Mouse (Mus musculus) erythroblast, adult 5-6 weeks (primary cell): ENCODE results near the gene Plxna2. TPM values are rescaled to one million over a fixed set of nuclear protein-coding genes. Genes with fewer than 3 reads are reported as not detected.

ENCODE experiments used
- ATAC-seq: replicated peaks from 2 replicates; pipeline ENCODE4 v1.8.0; 2016; ENCODE audit warnings: moderate number of reproducible peaks, mild to moderate bottlenecking, moderate TSS enrichment, inconsistent platforms; ENCODE audit not compliant: poor library complexity, low FRiP score, severe bottlenecking
- total RNA-seq, 2 experiments: library from RNA; stranded (forward) in 1 of 2; stranded (reverse) in 1 of 2; fragments of 150-400 nt in 1 of 2; fragments of 200-764, 138-1000 nt in 1 of 2; gene quantifications; 2 replicates each; pipeline versions ENCODE4 v1.2.3 to v1.2.4; 2015 to 2017; ENCODE audit warnings: low replicate concordance in 2 of 2

Plxna2 gene
- total RNA-seq, 2 experiments from 2014 or later: 0.09 to 1.3 TPM

DNA sequence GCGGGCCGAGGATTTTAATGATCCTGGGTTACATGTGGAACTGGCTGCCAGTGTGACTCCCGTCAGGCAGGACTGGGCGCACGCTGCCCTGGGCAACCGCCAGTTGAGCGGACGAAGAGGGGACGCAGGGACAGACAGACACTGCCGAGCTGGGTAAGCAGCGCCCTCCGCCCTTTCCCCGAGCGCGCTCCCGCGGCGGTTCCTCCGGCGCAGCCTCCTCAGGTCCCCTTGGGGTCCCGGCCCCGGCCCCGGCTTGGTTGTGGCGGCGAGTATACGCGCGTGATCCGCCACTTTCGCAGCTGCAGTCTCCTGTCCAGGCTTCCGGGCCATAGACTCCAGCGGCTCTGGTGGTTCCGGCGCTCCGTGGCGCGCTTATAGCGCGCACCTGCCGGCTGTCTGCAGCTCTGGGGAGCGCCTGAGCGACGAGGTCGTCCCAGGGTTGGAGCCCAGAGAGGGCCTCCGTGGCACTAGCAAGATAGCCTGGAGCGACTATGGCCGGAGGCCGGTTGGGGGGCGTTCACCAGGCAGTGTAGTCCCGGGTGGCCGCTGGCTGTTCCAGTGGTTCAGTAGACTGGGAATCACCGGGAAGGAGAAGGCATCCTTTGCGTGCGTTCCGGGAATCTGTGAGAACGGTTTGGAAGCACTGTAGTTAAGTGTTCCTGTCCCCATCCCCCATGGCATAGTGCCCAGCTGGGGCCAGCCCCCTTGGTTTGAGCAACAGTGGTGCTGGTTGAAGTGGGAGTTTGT lies 2.4 kb downstream of the Plxna2 start:
- no peak for ATAC-seq

DNA sequence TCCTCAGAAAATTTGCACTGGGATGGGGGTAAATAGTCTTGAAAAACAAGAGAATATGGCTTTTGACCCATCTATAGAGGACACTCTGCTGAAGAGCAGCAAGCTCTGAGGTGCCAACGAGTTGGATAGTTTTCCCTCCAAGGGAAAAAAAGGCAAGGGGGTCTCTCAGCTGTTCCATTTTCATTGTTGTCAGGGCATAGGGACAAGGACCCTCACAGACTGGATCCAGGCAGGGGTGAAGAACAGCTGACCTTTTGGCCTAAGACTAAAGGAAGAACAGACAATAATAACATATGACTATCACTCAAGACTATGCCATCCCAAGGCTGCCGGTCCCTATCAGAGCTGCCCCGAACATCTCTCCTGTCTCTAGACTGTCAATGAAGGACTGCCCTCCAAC lies 4.2 kb downstream of the Plxna2 start:
- ATAC-seq: no peak

DNA sequence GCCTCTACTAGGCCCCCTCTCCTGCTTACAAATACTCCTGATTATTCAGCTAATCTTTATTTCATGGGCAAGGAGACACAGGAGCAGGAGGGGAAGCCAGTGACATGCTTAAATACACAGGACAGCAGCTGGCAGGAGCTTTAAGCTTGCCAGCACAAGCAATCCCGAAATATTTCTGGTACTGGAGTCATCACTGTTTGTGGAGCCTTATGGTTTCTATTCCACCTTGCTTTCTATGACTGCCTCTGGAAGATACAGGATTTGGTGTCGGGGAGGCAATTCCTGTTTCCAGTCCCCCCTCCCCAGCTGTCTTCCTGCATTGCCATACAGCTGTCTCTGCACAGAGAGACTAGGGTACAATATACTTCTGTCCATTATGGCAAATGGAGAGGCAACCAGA lies 4.7 kb downstream of the Plxna2 start:
- no peak for ATAC-seq

DNA sequence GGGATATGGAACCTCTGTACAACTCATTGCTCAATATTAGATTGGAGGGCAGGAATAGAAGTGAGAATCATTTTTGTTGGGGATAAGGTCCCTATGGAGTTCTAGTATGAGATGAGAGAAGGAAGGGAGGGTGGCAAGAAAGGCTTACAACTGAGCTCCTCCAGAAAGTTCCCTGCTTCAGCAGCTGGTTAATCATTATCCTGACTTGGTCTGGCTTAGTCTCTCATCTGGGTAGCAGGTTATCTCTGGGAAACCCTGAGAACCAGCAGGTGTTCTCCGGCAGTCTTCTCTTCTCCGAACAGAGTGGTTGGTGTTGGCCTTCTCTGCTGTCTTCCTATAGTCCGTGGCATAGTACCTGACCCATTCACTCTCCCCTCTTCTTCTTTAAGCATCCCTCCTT lies 5.6 kb downstream of the Plxna2 start:
- no peak for ATAC-seq

DNA sequence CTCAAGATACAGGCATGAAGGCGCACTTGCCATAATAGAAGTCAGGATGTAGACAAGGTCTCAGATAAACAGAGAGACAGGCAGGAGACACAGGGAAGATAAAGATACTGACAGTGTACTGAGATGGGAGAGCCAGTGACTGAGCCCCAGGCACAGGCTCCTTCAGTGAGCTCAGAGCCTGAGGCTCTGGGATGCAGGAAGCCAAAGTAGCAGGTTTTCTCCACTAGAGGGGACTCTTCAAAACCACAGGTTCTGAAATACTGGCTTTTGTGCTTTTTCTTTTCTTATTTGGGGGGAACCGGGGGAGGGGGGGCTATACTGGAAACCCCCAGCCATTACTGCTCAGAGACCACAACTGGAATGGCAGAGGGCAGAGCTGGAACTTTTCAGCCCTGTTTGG lies 6.4 kb downstream of the Plxna2 start:
- ATAC-seq: no peak

DNA sequence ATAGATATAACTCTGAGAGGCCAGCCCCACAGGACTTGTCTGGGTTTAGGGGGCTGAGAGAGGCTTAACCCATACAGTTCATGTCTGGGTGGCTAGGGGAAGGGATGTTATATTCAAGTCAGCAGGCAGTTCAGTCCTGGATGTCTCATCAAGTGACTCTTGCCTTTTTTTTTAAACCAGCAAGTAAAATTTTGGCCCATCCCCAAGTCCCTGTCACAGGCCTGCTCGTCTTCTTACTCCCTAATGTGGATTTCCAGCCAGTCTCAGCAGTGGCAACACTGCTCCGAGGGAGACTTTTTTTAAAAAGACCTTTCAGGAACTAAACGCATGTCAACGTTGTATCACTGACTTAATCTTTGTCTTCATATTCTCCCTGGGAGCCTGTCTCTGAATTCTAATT lies 7.0 kb downstream of the Plxna2 start:
- ATAC-seq: no peak

DNA sequence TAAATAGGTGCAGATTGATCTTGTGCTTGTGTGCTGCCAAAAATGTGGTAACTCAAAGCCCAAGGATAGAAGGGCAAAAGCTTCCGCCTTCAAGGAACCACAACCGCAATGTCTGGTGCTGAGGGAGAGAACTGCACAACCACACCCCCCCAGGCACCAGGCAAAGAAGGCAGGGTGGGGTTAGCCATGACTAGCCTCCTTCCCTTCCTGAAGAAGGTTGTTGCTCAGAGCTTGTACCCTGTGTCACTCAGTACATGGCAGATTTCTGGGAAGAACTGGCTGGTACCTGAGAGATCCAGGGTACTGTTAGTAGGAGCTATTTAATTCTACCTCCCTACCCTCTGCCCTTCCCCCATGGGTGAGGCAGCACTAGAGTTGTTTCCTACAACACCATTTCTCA lies 8.1 kb downstream of the Plxna2 start:
- no peak for ATAC-seq

DNA sequence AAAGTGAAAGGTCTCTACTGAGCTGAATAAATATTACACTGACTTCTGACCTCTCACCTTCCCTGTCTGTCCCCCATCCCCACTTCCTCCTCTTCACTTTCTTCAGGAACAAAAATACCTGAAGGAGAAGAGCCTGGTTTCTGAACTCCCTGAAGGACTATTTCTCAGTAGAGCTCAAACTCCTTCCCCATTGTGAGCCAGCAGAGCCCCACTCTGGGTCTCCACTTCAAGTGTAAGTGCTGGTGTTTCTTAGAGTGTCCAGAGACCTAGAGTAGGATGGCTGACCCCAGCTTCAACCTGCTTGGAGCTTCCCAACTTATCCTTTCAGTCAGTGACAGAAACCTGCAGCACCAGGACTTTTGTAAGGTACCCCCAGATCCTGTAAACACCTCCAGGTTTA lies 9.3 kb downstream of the Plxna2 start:
- ATAC-seq: no peak

DNA sequence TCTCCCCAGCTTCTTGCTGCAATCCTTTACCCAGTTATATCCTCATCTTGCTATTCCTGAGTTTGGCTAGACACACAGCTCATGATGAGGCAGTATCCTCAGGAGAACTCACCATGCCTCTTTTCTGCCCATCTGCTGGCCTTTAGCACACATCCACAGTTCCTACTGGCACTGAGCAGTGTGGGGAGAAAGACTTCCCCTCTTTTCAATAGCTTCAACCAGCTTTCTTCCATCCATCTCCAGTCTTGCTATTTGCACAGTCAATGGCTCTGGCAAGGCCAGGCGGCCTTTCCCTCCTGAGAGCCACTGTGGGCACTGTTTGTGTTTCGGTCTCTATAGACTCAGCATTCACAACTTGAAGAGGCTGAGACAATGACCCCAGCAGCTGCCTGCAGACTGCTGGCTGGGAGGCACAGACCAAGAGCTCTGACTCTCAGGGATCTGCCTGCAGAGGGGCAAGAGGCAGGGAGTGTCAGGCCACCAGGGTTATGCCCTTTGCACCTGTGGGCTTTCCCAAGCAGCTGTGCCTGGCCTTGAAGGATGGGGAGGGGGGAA lies 11.2 kb downstream of the Plxna2 start:
- no peak for ATAC-seq

DNA sequence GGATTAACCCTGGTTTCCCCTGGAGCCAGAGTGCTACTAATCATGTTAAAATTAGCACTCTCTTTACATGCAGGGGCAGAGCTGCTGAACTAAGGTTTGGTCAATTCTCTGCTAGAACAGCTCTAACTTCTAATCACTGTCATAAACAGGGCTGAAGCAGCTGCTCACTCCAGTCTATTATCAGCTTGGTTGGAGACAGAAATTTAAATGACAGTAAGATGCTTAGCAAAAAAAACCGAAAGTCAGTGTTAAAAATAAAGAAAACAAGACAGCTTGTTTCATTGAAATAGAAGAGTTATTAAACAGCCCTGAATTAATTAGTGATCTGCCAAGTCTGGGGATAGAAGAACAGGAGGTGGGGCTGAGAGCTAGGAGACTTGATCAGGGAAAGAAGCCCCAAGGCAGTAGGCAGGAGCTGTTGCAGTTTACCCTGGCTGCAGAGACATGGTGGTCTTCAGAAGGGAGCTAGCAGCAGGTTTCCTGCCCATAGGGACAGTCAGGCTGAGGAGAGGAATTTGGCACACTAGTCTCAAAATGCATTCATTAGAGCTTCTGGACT lies 12.6 kb downstream of the Plxna2 start:
- no peak for ATAC-seq

DNA sequence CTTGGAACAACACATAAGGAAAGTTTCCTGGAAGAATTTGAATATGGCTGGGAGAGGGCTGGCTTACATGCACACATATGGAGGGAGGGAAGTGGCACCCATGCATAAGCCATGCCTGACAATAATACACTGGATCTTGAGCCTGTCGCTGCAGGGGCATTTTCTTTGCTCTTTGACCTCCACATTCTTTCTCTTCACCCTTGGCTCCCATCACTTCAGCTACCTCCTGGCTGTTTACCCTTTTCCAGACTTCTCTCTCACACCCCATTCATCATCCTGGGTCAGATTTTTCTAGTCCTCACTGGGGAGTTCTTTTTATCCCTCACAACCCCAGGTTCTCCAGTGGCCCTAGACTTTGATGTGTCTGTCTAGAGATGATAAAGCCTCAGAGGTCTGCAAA lies 13.6 kb downstream of the Plxna2 start:
- ATAC-seq: no peak

DNA sequence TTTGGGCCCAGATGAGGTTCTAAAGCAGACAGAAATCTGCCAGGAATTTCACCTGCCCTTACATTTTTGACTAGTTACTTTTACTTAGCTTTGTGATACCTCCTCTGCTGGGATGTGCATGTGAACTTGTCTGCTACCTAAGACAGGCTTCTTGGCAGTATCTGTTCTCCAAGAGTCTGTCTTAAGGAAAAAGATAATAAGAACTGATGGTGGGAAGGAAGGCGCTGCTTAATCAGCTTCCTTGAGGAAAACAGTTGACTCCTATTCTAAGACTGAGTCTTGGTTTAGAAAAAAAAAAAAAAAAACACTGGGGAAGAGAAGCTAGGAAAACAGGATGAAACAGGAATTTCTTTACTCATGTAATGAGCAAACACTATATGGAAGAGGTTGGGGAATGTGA lies 14.0 kb downstream of the Plxna2 start:
- ATAC-seq: no peak

DNA sequence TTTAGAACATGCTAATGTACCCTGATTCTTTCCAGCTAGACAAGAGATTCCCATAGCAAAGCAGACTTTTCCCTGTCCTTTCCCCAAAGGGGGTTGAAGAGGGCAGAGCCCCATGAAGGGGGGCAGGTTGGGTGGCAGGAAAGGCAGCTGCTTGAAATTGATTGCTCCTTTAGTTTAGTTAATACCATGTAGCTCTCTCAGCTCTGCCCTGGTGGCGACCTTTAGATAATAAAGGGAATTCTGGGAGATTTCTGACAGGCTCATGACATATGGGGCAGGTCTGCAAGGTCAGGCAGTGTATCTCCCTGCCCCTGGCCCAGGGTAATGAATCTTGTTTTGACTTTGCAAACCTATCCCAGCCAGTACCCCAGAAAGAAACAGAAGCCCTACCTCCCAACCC lies 17.4 kb downstream of the Plxna2 start:
- no peak for ATAC-seq

DNA sequence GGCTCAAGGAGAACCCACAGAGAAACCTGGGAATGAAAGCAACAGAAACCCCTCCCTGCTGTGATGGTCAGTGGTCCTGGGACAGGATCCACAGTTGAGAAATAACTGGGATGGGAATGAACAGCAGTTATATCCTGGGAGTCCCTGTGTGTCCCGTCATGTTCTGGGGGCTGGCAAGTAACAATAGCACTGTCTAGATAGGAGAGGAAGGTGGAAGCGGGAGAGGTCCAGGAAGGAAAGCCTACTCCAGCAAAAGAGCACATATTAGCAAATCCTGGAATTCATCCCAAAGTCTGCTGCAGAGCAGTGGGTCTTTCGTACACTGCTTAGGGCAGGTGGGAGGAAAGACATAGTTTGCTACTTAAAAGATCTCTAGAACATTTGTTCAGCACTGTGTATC lies 17.9 kb downstream of the Plxna2 start:
- no peak for ATAC-seq

DNA sequence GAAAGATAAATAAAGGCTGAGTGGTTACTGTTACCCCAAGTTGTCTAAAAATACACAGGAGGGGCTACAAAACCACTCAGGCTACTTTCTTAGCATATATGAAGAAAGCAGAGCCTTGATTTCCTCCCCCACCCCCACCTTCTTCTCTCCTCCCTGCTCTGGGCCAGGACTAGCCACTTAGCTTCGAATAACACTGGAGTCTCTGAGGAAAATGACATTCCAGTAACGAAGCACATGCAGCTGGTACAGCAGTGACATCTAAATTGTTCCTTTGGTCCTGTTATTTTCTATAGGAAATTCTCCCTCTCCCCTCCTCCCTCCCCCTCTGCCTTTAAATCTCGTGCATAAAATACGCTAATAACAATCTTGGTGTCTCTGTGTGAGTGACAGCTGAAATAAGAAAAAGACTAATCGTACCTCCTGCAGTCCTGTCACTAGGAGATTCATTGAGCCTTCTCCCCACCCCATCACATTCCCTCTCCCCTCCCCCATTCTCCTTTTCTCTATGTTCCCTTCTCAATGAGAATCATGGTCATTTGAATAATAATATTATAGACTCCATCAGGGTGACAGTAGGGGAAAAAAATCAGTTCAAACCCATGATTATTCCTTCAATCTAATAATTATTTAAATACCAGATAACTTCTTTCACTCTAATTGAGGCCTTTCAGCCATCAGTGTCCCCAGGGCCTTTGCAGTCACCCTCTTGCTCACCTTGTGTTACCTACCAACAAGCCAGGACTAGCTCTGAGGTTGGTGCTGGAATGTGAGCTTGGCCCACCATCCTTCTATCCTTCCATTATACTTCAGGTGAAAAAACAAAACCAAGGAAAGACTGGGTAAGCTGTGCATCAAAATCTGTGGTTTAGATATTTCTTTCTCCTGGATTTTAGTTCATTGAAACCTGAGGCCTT lies 19.6 kb downstream of the Plxna2 start:
- ATAC-seq: no peak

DNA sequence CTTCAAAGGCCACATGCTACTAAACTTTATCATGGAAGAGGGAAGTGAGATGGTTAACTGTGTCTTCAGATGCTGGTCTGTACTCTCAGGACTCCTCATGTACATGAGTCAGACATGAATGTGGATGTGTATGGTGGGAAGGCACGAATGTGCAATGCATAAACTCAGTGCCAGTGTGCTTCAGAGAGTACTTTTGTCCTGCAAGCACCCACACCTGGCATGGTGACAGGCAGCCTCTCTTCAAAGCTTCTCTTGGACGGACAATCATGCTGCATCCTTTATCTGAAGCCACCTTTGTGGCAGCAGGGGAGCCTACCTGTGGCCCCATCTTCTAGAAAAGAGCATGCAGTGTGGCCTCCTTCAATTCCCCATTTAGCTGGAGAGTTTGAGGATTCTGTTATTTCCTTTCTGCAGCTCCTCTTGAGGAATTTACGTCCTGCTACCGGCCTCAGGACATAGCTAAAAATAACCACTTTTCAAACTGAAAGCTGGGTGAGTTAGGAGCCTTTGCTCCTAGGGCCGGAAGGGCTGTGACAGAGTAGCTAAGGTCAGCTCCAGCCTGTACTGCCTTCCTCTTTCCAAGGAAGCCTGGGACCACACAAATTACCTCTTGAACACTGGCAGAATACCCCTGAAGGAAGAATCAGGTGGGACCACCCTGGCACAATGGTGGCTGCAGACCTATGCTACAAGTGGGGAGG lies 23.7 kb downstream of the Plxna2 start:
- no peak for ATAC-seq

DNA sequence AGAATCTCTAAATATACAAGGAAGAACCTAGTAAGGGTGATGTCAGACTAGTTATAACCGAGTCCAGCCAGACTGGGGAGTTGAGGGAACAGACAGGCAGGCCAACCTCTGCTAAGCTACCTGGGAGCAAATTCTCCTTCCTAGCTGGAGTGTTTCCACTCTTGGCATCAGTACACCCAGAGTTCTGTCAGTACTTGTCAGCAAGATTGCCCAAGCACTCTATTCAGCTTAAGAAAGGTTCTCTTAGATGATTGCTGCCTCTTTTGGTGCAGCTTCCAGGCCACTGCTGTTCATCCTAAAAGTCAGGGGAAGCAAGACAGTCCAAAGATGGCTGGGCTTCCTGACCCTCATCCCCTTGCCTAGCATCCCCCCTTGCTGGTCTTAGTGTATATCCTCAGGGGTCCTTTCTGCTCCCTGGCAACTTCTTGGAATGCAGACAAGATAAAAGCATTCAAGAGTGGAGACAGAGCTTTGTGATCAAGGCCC lies 24.3 kb downstream of the Plxna2 start:
- ATAC-seq: no peak

DNA sequence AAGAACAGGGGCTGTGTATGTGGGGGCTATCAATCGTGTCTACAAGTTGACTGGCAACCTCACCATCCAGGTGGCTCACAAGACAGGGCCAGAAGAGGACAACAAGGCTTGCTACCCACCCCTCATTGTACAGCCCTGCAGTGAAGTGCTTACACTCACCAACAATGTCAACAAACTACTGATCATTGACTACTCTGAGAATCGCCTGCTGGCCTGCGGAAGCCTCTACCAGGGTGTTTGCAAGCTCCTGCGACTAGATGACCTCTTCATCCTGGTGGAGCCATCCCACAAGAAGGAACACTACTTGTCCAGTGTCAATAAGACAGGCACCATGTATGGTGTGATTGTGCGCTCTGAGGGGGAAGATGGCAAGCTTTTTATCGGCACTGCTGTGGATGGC lies 25.9 kb downstream of the Plxna2 start:
- ATAC-seq: no peak

DNA sequence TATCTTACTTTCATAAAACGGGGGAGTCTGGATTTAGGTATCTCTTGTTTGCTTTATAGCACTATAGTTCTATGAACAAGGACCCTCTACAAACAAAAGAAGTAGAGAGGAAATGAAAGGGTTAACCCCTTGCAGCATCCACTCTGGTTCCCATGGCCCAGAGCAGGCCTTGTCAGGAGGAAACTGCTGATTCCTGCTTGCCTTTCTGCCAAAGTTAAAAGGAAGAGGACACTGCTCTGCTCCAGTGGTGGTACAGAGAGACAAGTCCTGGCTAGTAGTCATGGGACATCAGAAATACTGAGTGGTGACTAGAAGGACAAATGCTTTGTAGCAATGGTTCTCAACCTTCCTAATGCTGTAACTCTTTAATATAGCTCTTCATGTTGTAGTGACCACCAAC lies 27.9 kb downstream of the Plxna2 start:
- ATAC-seq: no peak

DNA sequence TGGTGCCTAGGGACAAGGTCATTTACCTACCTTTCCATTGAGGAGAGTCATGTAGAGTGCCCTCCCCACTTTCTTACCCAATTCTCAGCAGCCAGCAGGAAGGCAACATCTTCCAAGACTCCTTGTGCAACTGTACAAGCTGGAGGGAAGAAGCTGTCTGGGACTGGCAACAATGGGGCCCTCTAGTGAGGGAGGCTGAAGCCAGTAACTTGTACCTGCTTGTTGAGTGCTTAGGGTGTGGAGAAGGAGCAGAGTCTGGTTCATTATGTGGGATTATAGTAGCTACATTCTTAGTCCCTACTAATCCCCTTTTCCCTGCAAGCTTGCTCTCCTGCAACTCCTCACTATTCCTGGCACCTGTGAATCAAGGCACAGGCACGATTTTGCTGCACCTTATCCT lies 32.1 kb downstream of the Plxna2 start:
- no peak for ATAC-seq
